In genomic region chr3:26181013-26181412, GRCm38 (mm10) we compare ENCODE assay signal across 27 mouse cellular contexts.
"Had no signal": no experiment of that assay in that cellular context is flagged by ENCODE, and none has a peak within 500 bp of the region (broad histone marks: within the 10 kb centered on the region; RNA-seq: fewer than 3 reads in every experiment).

No protein-coding gene starts in this region.

- H3K9me3 ChIP-seq: embryonic facial prominence, embryonic 10.5 days; embryonic facial prominence, embryonic 12.5 days; embryonic facial prominence, embryonic 13.5 days; embryonic facial prominence, embryonic 15.5 days; forebrain, embryonic 10.5 days; forebrain, embryonic 12.5 days; forebrain, embryonic 13.5 days; forebrain, embryonic 15.5 days had no signal

- H3K9ac ChIP-seq: embryonic facial prominence, embryonic 12.5 days; embryonic facial prominence, embryonic 13.5 days; embryonic facial prominence, embryonic 15.5 days; forebrain, embryonic 12.5 days; forebrain, embryonic 13.5 days; forebrain, embryonic 15.5 days; forebrain, postnatal 0 days had no signal

- DNase-seq: cerebellum, adult 9-10 months; cerebellum, adult 9-11 months; cerebellum, postnatal 10 days; cerebellum, postnatal 14 days; cerebellum, postnatal 25 days; cerebellum, postnatal 36 days; embryo, embryonic 11 days; forebrain, postnatal 0 days; gastrocnemius, adult 2 months; gastrocnemius, postnatal 10 days; gastrocnemius, postnatal 14 days; gastrocnemius, postnatal 25 days; gastrocnemius, postnatal 36 days; heart, adult 11 months; heart, adult 18-20 months; heart, adult 2 months had no signal

- H3K4me2 ChIP-seq: embryonic facial prominence, embryonic 12.5 days; embryonic facial prominence, embryonic 13.5 days; embryonic facial prominence, embryonic 15.5 days; forebrain, embryonic 12.5 days; forebrain, embryonic 13.5 days; forebrain, embryonic 15.5 days had no signal

- H3K4me3 ChIP-seq: embryonic facial prominence, embryonic 10.5 days; embryonic facial prominence, embryonic 12.5 days; embryonic facial prominence, embryonic 13.5 days; embryonic facial prominence, embryonic 15.5 days; erythroblast, embryonic 14.5 days; forebrain, embryonic 10.5 days; forebrain, embryonic 12.5 days; forebrain, embryonic 13.5 days; forebrain, embryonic 15.5 days; gastrocnemius, adult 2 months; heart, adult 2 months had no signal

- H3K27me3 ChIP-seq: embryonic facial prominence, embryonic 12.5 days; embryonic facial prominence, embryonic 13.5 days; embryonic facial prominence, embryonic 15.5 days; forebrain, embryonic 12.5 days; forebrain, embryonic 13.5 days; forebrain, embryonic 15.5 days had no signal

- H3K27ac ChIP-seq: embryonic facial prominence, embryonic 10.5 days; embryonic facial prominence, embryonic 12.5 days; embryonic facial prominence, embryonic 13.5 days; embryonic facial prominence, embryonic 15.5 days; forebrain, embryonic 10.5 days; forebrain, embryonic 12.5 days; forebrain, embryonic 13.5 days; forebrain, embryonic 15.5 days; gastrocnemius, adult 2 months; heart, adult 2 months had no signal

- ATAC-seq: forebrain, embryonic 13.5 days; forebrain, embryonic 14.5 days; forebrain, embryonic 15.5 days; forebrain, embryonic 16.5 days; forebrain, postnatal 0 days had no signal

- H3K4me1 ChIP-seq: embryonic facial prominence, embryonic 10.5 days; embryonic facial prominence, embryonic 12.5 days; embryonic facial prominence, embryonic 13.5 days; embryonic facial prominence, embryonic 15.5 days; forebrain, embryonic 10.5 days; forebrain, embryonic 12.5 days; forebrain, embryonic 13.5 days; forebrain, embryonic 15.5 days had no signal

- H3K36me3 ChIP-seq: embryonic facial prominence, embryonic 10.5 days; embryonic facial prominence, embryonic 12.5 days; embryonic facial prominence, embryonic 13.5 days; embryonic facial prominence, embryonic 15.5 days; forebrain, embryonic 10.5 days; forebrain, embryonic 12.5 days; forebrain, embryonic 15.5 days had no signal
